In genomic region chr5:31328255-31328654, GRCm38 (mm10) we compare ENCODE assay signal across 9 mouse cellular contexts. TPM values are rescaled to one million over a fixed set of nuclear protein-coding genes. Genes with fewer than 3 reads are reported as not detected.
DNase-seq lines count a peak whose midpoint lies in the region; ATAC-seq lines count a peak whose summit lies in the region.
"Had no signal": no experiment of that assay in that cellular context is flagged by ENCODE, and none has a peak within 500 bp of the region (broad histone marks: within the 10 kb centered on the region; RNA-seq: fewer than 3 reads in every experiment).

No protein-coding gene starts in this region.

- no peak overlapping the region for H3K4me2 ChIP-seq in kidney, embryonic 14.5 days (replicated peaks; ENCODE audit: low read depth, low read length)
- no peak overlapping the region for H3K4me2 ChIP-seq in heart, embryonic 15.5 days
- H3K4me2 ChIP-seq: embryonic facial prominence, embryonic 15.5 days had no signal

- no peak for ATAC-seq in kidney, embryonic 14.5 days (ENCODE audit: low FRiP score, low TSS enrichment)
- ATAC-seq in heart, embryonic 15.5 days (replicated peaks; ENCODE audit: insufficient number of reproducible peaks, insufficient read depth, low FRiP score, low read depth): peak; percentile 55; the same call in 1 of the 2 replicates

- no peak overlapping the region for H3K27ac ChIP-seq in kidney, embryonic 14.5 days (ENCODE audit: low read depth, low read length)
- no peak overlapping the region for H3K27ac ChIP-seq in heart, embryonic 15.5 days
- H3K27ac ChIP-seq: embryonic facial prominence, embryonic 15.5 days had no signal

- no peaks in the 10 kb centered on the region for H3K27me3 ChIP-seq in kidney, embryonic 14.5 days (ENCODE audit: control insufficient read depth, insufficient read depth, low read length)
- no peaks in the 10 kb centered on the region for H3K27me3 ChIP-seq in heart, embryonic 15.5 days
- H3K27me3 ChIP-seq: embryonic facial prominence, embryonic 15.5 days had no signal

- H3K4me1 ChIP-seq in kidney, embryonic 14.5 days (ENCODE audit: control insufficient read depth, insufficient read depth, low read length): no peaks in the 10 kb centered on the region
- H3K4me1 ChIP-seq in heart, embryonic 15.5 days (replicated peaks): no peaks in the 10 kb centered on the region
- H3K4me1 ChIP-seq: embryonic facial prominence, embryonic 15.5 days had no signal

- H3K9ac ChIP-seq in kidney, embryonic 14.5 days (ENCODE audit: low read depth, low read length): no peak overlapping the region
- no peak overlapping the region for H3K9ac ChIP-seq in heart, embryonic 15.5 days
- H3K9ac ChIP-seq: embryonic facial prominence, embryonic 15.5 days had no signal

- 31% methylated on average over 7 of the region's 7 CpGs for WGBS in kidney, embryonic 14.5 days
- 29% methylated on average over 7 of the region's 7 CpGs for WGBS in heart, embryonic 15.5 days

- peak; percentile 50 for DNase-seq in kidney, adult 18-20 months
- DNase-seq in ZHBTc4 (ENCODE audit: low read depth, low spot score): peak; percentile 82
- DNase-seq in embryo, embryonic 10 days (ENCODE audit: low spot score): peak; percentile 84
- peak; percentile 38 for DNase-seq in left cerebral cortex, adult 11 months (ENCODE audit: low spot score)
- DNase-seq in ovary, adult 18-20 months (ENCODE audit: low spot score): peak; percentile 14
- peak; percentile 50 for DNase-seq in thymus, postnatal 4 days

- no peak overlapping the region for H3K4me3 ChIP-seq in kidney, embryonic 14.5 days (ENCODE audit: low read length)
- no peak overlapping the region for H3K4me3 ChIP-seq in heart, embryonic 15.5 days
- H3K4me3 ChIP-seq: embryonic facial prominence, embryonic 15.5 days had no signal

- no peaks in the 10 kb centered on the region for H3K36me3 ChIP-seq in kidney, embryonic 14.5 days (ENCODE audit: control insufficient read depth, insufficient read depth, low read length)
- H3K36me3 ChIP-seq in heart, embryonic 15.5 days: no peaks in the 10 kb centered on the region
- H3K36me3 ChIP-seq: embryonic facial prominence, embryonic 15.5 days had no signal

- 0 out of 2 replicates have a peak, but pooled peaks cover 3% of the 10 kb centered on the region for H3K9me3 ChIP-seq in kidney, embryonic 14.5 days (ENCODE audit: control insufficient read depth, low read length)
- no peaks in the 10 kb centered on the region for H3K9me3 ChIP-seq in heart, embryonic 15.5 days (replicated peaks)
- H3K9me3 ChIP-seq: embryonic facial prominence, embryonic 15.5 days had no signal

RNA-seq across cellular contexts. Expression of gene Gckr, which starts 31.0 kb away (rescaled TPM):
- 0.76 TPM in 1 of 2 replicates, not detected in the other for polyA plus RNA-seq in kidney, embryonic 14.5 days (2014; fragmentation: Nextera tagmentation; extraction: Ambion mirVana)
- polyA plus RNA-seq in heart, embryonic 15.5 days (2015; fragmentation: Nextera tagmentation; extraction: Ambion mirVana): 0.09 and 0.30 TPM in 2 replicates

RNA-seq across cellular contexts. Expression of gene Fndc4, which starts 32.4 kb away (rescaled TPM):
- 42.8 and 55.6 TPM in 2 replicates for polyA plus RNA-seq in kidney, embryonic 14.5 days (2014; fragmentation: Nextera tagmentation; extraction: Ambion mirVana)
- polyA plus RNA-seq in heart, embryonic 15.5 days (2015; fragmentation: Nextera tagmentation; extraction: Ambion mirVana): 16.4 and 24.1 TPM in 2 replicates

RNA-seq across cellular contexts. Expression of gene Ift172, which starts 37.3 kb away (rescaled TPM):
- polyA plus RNA-seq in kidney, embryonic 14.5 days (2014; fragmentation: Nextera tagmentation; extraction: Ambion mirVana): 26.3 and 31.9 TPM in 2 replicates
- 22.3 and 22.7 TPM in 2 replicates for polyA plus RNA-seq in heart, embryonic 15.5 days (2015; fragmentation: Nextera tagmentation; extraction: Ambion mirVana)

Comparison
In these comparisons a context has a peak if more than half of its experiments do, and no peak if none do; other contexts are left out.
1. DNase-seq: peak in every context shown above with its lines; median percentile 84 in embryo, embryonic 10 days; 82 in ZHBTc4; 50 in kidney, adult 18-20 months; 50 in thymus, postnatal 4 days; 38 in left cerebral cortex, adult 11 months; 14 in ovary, adult 18-20 months.